Mouse (Mus musculus) mesoderm, embryonic 11.5 days (tissue): ENCODE measurements at regions not wholly inside any gene's neighbourhood (a gene's known extent, or its start where the extent isn't known, plus 50 kb on each side); places are given as distances from the start of the nearest gene placed in this dataset.
"Not testable (repeated sequence)": the region's sequence is repeated elsewhere in the genome, so short reads cannot be mapped to it uniquely, and the experiment has no call there.

Experiments
- DNase-seq: peaks from one replicate; pipeline ENCODE4 v3.0.0-alpha.2; 2012; ENCODE audit warnings: low read depth, low spot score

DNA sequence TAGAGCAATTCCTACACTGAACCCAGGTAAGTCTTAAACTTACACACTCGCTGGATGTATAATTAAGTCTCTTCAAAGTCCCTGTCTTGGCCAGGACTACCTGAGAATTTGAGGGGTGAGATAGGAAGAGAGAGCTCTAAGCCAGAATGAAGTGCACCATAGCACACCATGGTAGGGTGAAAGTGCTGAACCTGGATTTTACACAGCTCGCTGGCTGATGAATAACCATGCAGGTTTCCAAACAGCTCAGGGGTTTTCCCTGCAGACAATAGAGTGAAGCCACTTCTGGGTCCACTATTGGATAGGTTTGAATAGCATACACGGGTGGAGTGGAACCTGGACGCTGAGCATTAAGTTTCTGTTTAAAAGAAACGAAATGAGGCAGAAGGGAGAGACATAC lies 180.7 kb upstream of the Plxna2 start:
- DNase-seq = no peak

DNA sequence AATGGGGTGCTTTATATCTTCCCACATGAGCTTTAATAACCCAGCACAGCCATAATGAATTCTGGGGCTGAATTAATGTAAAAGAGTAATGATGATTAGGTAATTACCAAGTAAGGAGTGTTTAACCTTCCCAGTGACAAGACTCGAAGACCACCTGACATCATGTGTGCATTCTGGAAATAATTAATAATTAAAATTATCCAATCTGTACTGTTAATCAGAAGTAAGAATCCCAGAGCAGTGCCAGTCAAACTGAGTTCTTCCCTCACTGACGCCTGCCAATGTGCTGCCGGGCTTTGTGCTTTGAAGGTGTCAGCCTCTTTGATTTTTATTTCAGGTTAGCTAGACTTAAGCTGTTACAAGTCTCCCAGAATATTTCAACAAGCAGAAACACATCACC lies 183.0 kb upstream of the Plxna2 start:
- no peak for DNase-seq

DNA sequence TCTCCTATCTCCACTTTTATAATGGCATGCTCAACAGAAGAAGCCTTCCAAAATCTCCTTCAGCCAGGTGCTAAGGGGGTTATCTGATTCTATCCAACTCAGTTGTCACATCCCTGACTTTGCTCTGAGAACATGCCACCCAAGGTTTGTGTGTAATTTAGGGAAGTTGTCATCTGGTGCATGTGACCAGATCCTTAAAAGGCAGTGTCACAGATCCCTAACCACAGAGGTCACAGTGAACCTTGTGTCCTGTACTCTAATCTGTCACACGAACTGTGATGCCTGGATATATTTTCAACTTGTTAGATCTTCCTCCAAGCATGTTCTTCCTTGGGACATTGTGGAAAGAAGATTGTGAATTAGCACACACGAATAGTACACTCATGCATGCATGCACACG lies 189.4 kb upstream of the Plxna2 start:
- DNase-seq = no peak

DNA sequence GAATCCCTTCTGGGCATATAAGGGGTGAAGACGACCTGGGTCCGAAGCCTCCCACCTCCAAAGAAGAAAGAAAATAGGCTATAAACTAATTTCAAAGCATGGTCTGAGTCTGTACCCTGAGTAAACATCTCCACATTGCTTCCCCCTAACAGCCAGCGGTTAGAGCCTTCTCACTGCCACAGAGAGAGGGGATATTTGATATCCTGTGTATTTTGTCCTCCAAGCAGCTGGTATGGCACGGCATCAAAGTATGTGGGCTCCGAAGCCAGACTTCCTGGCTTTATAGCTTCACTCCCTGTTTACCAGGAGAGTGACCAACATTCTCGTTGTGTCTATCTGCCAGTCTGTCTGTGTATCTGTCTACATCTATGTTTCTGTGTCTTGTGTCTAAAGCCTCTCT lies 191.7 kb upstream of the Plxna2 start:
- no peak for DNase-seq

DNA sequence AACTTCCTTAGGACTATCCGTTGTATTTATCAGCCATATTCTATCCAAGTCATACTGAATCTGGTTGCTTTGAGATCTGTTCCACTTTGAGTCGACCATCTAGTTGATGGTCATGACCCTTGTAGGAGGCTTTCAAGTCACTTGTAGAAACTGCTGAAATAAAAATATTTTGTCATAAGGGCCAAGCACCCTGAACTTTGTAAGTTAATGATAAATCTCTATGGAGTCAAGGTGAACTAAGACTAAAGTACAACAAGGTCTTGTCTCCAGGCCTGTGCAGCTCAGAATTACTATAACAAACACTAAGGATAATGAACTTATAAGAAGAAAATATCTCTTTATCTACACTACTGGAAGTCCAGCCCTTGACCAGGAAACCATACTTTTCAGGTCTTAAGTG lies 193.8 kb upstream of the Plxna2 start:
- DNase-seq = no peak

DNA sequence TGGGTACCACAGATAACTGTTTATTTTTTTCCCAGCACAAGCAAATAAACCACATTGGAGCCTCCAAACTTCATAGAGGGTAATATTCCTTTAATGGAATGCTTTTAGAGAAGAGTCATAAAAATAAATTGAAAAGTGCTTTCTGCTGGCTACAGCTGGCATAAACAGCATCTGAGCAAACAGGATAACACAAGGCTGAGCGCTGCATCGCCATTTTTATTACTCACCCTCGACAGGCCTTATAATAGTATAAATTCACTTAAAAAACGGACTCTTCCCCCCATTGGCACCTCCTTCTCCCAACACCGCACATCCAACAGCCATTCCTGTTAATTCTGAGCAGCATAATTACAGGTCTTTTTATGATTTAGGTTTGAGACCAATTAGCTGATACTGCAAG lies 205.8 kb upstream of the Plxna2 start:
- no peak for DNase-seq

DNA sequence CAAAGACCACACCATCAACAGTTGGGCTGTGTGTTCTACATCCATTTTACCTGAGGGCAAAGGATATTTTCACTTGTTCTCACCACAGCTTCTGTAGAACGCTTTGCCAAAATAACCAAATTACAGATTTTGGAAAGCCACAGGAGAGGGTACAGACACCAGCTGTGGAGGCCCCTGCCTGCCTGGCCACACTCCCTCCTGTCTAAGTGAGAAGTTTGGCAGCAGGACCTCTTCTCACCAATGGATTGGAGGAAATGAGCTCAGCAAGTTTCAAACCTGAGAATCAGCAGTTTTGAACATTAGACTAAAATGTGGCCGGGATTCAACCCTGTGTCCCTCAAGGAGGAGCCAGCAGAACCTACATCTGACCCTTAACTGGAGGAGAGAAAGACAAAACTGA lies 206.2 kb upstream of the Plxna2 start:
- DNase-seq = no peak

DNA sequence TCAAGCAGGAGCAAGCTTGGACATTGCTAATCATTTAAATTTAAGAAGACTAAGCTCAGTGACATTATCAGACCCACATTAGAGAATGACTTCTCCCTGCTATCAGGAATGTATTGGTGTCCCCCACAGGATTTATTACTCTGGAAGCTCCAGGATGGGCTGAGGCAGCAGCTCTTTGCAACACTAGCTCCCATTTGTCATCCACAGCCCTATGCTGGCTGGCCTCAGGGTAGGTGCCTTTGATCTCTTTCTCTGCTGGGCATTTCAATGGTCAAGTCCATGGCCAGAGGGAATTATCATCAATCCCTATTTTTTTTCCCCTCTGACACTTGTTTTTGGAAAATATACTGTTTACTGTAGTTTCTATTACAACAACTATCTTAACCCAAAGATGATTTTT lies 218.7 kb upstream of the Plxna2 start:
- DNase-seq = peak; percentile 11

DNA sequence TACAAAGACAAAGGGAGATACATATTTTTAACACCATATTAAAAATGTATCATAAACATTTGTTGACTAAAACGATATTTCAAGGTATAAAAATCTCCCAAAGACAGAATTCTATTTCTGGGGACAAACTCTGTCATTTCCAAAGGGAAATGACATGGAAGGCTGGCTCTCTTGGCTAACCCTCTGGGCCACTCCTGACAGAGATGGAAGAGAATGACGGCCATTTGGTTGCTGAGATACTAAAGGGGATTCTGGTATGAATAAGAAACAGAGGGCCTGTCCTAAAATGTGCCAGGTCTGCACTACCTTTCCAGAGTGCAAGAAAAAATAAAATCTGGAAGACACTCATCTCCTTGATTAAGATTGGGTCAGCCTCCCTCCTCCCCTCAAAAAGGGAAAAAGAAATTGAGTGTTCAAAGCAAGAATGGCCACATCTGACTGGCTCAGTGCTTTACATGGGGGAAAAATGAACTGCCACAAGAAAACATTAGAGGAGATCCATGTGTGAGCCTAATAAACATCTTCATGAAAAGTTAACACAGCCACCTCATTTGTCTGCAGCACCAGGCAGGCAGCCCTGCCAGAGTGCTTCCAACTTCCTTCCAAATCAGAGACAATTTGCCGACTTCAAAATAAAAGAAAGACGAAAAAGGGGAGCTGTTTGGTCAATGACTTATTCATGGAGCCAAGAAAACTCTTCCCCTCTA lies 221.1 kb upstream of the Plxna2 start:
- DNase-seq = no peak

DNA sequence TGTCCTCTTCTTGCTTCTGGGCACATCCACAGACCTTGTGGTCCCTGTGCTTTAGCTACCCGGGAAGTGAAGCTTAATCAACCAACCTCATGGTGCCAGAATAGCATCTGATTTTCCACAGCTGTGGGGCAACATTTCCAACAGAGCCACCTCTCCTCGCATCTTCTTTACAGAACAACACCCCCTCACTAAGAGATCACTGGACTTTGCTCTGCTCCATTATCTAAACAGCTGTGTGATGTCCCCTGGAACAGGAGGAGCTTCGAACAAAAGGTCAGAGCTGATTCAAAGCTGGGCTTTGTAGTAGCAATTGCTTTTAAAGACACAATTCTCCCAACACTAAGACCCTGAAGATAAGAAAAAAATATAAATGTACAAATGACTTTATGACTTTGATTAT lies 224.3 kb upstream of the Plxna2 start:
- DNase-seq = no peak

DNA sequence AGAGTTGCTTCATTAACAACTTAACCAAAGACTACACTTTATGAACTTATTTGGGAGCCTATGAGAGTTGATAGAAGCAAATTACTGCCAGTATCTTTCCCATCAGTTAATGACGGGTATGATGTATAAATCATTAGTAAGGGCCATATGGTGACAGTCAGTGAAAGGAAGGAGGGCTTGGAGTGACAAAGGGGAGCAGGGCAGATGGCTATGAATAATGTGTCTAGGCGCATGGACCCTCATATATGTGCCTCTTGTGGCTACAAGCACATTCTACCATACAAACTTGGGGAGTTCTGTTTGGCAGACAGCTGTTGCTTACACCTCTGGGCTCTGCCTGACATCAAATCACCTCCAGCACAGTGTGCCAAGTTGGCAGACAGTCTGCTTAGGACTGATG lies 227.8 kb upstream of the Plxna2 start:
- no peak for DNase-seq

DNA sequence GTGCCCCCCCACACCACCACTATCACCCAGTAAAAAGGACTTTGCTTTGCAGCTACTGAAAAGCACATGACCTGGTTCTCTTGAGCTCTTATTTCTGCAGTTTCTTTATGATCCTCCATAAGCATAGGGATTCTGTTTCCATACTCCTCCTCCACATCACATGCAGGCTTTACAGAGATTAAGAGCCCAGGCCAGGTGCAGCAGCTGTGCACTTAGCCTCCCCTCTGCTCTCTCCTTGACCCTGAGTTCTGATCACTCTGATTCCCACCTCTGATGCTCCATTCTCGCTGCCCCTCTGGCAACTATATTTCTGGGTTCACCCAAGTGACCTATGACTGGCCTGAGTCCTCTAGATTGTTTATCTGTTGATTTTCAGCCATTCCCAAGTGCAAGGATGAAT lies 239.9 kb upstream of the Plxna2 start:
- no peak for DNase-seq

DNA sequence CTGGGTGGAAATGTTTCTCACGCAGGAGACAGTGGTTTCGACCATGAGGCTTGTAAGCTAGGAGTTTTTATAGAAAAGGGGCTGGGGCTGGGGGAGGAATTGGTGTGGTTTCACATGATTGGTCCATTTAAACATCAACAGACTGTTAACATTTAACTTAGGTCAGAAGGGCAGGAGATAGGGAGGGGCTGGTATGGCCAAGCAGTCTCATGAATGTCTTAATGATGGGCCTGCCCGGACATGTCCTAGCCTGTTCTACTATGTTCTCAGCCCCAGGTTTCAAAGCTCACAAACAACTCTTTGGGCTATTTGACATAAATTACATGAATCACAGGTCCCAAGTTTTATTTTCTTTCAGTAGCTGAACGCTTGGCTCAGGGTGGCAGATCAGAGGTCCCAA lies 244.5 kb upstream of the Plxna2 start:
- DNase-seq = not testable (repeated sequence)

DNA sequence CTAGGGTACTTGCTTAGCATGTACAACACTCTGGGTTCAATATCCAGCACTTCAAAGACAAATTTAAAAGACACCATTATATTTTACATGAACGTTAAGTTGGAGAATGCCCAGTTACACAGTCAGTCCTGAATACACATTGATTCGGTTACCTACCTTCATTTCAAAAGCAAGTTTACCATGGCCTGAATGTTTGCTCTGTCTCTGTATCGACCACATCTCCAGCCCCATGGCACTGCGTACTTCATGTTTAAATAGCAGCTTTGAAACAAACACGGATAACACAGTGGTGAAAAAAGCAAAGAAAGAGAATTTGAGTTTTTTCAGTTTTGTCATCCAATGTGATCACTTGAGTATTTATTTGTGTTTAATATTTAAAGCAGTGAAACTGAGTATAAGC lies 254.1 kb upstream of the Plxna2 start:
- no peak for DNase-seq

DNA sequence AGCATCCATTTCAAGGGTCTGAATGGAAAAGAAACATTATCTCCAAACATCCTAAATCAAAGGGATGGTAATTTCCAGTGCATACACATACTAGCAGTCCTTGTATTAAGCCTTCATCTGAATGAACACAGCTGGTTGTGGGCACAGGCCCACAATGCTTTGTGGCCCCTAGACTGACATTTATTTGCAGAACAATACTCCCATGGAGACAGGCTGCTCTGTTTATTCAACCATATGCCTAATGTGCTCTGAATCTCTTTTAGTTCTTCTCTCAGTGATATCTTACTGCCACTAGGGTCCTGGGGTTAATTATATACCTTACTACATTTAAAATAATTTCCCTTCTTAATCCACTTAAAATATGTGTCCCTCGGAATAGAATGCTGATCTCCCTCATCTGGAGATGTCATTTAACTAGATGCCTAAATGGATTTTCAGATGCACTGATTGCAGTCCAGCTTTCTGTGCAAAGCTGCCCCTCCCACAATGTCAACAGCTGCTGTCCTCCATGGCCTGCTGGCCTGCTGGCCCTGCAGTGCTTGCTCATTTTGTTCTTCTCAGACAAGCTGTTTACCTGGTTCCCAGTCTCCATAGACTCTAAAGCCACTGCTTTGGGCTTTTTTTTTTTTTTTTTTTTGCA lies 254.8 kb upstream of the Plxna2 start:
- peak; percentile 29 for DNase-seq

DNA sequence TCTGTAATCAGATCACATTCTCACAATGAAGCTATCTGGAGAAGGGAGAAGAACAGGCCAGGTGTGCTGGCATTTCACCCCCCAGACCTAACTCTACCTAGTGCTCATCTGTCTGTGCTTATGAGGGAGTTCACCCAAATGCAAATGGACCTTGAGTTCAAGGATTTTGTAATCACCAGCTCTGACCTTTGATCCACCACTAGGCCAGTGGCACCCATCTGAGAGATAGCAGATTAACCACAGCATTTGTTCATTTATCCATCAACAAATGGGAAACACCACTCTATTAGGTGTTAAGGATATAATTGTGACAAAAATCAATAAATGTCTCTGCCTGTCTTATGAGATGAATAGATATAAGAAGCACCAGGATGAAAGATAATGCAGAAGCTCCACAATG lies 255.7 kb upstream of the Plxna2 start:
- no peak for DNase-seq

DNA sequence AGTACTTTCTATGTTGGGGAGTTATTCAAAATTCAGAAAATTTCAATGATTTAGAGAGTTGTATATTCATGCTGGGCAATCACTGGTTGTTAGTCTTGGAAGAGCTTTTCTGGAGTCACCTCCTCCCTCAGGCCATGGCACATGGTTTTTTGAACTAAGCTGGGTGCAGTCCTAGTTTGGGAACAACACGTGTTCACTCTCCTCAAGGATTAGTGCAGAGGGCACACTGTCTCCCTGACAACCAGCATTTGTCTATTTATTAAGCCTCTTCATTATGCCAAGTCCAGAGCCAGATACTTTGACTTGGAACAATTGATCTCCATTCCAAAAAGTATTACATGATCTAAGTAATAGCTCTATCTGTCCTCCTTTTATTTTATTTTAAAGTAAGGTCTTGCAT lies 256.7 kb upstream of the Plxna2 start:
- DNase-seq = no peak

DNA sequence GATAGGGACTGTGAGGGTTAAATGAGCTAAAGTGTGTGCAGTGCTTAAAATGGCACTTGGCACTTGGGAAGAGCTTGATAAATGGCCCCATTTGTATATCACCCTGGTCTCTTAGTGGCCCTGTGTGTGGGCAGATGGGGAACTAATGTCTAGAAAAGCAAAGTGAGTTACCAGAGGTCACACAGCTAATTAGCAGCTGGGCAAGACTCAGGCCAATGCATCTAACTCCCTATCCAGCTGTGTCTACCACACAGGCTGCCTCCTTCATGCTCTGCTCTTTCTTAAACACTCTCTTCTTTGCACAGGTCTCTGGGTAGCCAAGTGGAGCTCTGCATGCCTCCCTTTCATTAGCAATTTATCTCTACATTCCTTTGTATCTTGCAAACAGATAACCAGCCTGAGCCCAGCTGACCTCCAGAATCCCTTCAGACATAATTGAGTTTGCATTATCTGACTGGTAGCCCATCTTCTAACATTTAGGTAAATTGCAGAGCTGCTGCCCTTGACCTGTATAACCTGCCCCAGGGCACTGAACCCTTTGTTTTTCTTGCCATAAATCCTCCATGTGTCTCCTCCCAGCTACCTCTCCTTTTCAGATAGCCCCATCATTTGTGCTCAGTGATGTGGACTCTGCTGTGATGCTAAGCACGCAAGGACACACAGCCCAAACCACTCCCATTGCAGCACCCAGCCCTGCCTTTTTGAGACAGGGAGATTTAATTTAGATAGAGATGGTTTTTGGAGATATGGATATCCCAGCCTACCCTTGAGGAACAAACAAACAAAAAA lies 263.5 kb upstream of the Plxna2 start:
- peak; percentile 51 for DNase-seq

DNA sequence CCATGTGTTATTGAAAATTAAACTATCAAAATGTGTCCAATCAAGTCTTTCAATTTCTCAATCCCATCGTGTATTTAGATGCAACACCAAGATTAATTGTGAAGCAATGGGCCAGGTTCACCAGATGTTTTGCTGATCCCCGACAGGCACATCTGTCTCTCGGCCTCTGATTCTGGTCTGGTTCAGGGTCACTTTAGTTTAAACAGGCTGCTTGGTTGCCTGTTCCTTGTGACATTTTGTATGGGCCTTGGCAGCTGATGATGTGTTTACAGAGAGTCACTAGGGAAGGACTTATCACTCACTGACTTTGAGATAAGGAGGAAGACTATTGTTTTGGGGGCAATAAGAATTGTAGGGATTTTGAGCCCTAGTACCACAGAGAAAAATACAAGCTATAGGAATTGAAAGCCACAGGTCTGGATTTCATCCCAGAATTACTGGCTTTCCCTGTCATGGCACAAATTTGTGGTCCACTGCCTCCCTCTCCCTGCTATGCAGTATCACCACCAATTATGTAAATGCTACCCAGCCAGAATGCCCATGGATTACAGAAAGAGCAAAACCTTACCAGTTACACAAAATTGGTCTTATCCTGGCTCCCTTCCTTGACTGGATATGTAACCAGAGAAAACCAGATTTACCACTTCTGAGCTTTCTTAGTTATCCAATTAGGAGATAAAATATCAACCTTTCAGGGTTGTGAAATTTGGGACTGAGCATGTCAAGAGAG lies 272.5 kb upstream of the Plxna2 start:
- no peak for DNase-seq

DNA sequence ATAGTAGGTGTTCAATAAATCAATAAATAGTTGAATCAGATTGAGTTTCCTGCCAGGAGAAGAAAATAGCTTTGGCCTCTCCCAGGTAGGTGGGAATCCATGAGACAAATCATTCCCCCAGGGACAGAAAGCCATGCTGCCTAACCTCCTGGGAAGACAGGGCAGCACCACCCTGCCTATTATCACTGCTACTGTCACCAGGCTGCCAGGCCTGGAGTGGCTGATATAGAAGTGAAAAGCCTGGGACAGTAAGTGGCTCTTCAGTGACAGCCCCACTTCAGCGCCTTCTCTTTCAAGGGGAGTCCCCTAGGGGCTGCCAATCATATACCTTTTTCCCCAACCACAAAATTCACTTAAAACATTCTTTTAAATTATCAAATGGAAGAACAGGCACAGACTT lies 275.4 kb upstream of the Plxna2 start:
- DNase-seq = no peak

DNA sequence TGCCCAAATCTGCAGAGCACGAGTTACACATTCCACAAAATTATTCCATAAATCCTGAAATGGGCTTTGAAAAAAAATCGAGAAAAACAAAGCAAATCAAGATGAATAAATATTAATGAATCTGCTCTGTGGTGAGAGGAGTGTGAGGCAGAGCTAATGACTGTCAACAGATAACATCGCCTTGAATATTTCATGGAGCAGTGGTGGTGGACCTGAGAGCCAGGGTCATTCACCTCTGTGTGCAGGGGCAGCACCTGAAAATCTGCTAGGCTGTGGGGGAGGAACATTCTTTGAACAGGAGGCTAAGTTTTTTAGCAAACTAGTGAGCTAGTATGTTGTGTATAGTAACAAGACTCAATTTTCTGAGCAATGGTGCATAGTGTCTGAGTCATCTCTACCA lies 276.3 kb upstream of the Plxna2 start:
- no peak for DNase-seq
